9 mouse cellular contexts compared by ENCODE assay signal in the genomic region with DNA sequence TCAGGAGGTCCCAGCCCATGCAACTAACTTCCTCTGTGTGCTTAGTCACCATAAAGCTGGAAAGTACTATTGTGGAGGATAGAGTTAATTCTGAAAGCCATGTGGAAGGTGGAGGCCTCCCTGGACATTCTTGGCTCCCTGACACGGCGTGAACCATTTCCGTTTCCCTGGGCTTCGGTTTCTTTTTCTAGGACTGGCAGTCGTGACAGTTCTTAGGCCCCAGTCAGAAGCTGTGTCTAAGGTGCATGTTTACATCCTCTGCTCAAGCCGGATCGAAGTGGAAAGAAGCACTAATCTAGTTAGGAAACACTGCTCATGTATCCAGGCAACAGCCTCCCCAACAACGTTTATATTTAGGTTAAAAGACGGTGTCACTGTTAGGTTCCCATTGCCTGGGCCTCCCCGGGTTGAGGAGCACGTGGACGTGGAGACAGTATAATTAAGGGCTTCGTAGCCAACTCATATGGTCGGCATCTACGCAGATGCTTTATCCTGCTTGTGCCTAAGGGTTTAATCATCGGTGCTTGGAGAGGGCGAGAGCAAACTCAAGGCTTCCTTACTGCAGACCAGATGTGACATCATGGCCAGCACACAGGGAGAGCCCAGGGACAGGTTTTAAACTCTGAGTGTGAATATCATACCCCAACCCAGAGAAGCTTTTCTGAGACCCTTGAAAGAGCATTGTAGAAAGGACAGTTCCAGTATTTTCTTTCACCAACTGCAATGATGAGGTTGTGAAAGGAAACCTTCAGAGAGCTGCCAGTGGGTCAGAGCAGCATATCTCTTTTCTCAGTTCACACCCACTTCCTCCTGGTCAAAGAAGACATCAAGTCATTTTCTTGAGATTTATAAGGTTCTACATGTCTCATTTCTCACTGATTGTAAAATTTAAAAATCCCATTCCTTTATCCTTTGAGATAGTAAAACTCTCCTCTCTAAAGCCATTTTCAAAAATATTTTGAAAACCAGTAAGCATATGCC.
DNase-seq lines count a peak whose midpoint lies in the region; ATAC-seq lines count a peak whose summit lies in the region.
"Had no signal": no experiment of that assay in that cellular context is flagged by ENCODE, and none has a peak within 500 bp of the region (broad histone marks: within the 10 kb centered on the region; RNA-seq: fewer than 3 reads in every experiment).

No protein-coding gene starts in this region.

- H3K9me3 ChIP-seq in forebrain, embryonic 16.5 days (ENCODE audit: control insufficient read depth, low read length) = no peaks in the 10 kb centered on the region

- no peak for ATAC-seq in forebrain, embryonic 16.5 days

- H3K27ac ChIP-seq in forebrain, embryonic 16.5 days (ENCODE audit: low read length) = no peak overlapping the region
- H3K27ac ChIP-seq: liver, embryonic 14.5 days had no signal

- intact Hi-C loops in heart, postnatal 25 days (cut with DNase I) = no loop called here
- intact Hi-C loops in heart, postnatal 10 days (cut with DNase I) = no loop called here

- H3K27me3 ChIP-seq in forebrain, embryonic 16.5 days (replicated peaks; ENCODE audit: control insufficient read depth, insufficient read depth, low read length) = no peaks in the 10 kb centered on the region

- H3K9ac ChIP-seq in forebrain, embryonic 16.5 days (replicated peaks; ENCODE audit: low read depth, low read length) = no peak overlapping the region
- H3K9ac ChIP-seq: liver, embryonic 14.5 days had no signal

- no peak overlapping the region for H3K4me2 ChIP-seq in forebrain, embryonic 16.5 days (ENCODE audit: low read length)

- no peaks in the 10 kb centered on the region for H3K36me3 ChIP-seq in forebrain, embryonic 16.5 days (ENCODE audit: control insufficient read depth, insufficient read depth)

- H3K4me1 ChIP-seq in forebrain, embryonic 16.5 days (replicated peaks; ENCODE audit: control insufficient read depth, insufficient read depth, low read length) = no peaks in the 10 kb centered on the region

- WGBS in forebrain, embryonic 16.5 days = 61% methylated on average over 17 of the region's 17 CpGs

- DNase-seq in heart, adult 18-20 months = peak; percentile 63 to 73
- no peak for DNase-seq in heart, postnatal 25 days (ENCODE audit: low spot score)
- DNase-seq in brain, adult 2 months (ENCODE audit: low read depth, low spot score) = peak; percentile 76
- DNase-seq in heart, postnatal 10 days = peak; percentile 48 to 60
- DNase-seq in lung, postnatal 36 days = peak; percentile 77
- DNase-seq in thymus, postnatal 36 days = no peak
- DNase-seq in cerebellum, adult 9-11 months = no peak

- H3K4me3 ChIP-seq in forebrain, embryonic 16.5 days (replicated peaks; ENCODE audit: low read length) = no peak overlapping the region

Comparison
In these comparisons a context has a peak if more than half of its experiments do, and no peak if none do; other contexts are left out.
1. DNase-seq: peak in heart, adult 18-20 months (2 of 2), brain, adult 2 months (single experiment), heart, postnatal 10 days (2 of 2) and lung, postnatal 36 days (single experiment); none in heart, postnatal 25 days (single experiment), thymus, postnatal 36 days (0 of 2) and cerebellum, adult 9-11 months (single experiment).